Mouse (Mus musculus) liver, postnatal 0 days (tissue): Measurements from ENCODE around the gene Hist1h3g.

Source experiments
- CTCF ChIP-seq: sonication (generic); IDR thresholded peaks from 2 replicates; pipeline ENCODE4 v1.5.1; 2016; ENCODE audit warnings: antibody characterized with exemption, low read depth
- EP300 ChIP-seq: IDR thresholded peaks from 2 replicates; pipeline ENCODE4 v1.6.1; 2016; ENCODE audit warnings: antibody characterized with exemption, low read depth, mild to moderate bottlenecking

DNA sequence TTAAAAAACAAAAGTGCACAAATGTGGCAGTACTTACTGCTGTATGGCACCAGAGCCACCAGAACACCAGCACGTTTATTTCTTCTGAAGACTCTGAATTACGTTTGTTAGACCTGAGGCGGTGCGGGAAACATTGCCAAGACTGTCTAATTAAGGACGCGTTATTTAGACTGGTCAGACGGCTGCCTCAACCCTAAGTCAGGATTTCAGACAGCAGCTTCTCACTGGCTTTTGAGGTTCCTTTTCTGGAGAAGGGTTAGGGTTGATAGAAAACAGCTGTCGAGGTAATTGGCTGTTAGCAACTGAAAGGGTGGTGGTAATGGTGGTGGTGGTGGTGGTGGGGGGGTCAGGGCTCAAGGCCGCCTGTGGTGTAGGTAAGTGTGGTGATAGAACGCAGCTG, 36.6 kb upstream of the Hist1h3g start:
- TF ChIP-seq CTCF: no peak
- TF ChIP-seq EP300: no peak
